Mouse (Mus musculus): ENCODE data around the gene Nptxr.
"Not testable (repeated sequence)": the region's sequence is repeated elsewhere in the genome, so short reads cannot be mapped to it uniquely, and the experiment has no call there.

The Nptxr gene

DNA sequence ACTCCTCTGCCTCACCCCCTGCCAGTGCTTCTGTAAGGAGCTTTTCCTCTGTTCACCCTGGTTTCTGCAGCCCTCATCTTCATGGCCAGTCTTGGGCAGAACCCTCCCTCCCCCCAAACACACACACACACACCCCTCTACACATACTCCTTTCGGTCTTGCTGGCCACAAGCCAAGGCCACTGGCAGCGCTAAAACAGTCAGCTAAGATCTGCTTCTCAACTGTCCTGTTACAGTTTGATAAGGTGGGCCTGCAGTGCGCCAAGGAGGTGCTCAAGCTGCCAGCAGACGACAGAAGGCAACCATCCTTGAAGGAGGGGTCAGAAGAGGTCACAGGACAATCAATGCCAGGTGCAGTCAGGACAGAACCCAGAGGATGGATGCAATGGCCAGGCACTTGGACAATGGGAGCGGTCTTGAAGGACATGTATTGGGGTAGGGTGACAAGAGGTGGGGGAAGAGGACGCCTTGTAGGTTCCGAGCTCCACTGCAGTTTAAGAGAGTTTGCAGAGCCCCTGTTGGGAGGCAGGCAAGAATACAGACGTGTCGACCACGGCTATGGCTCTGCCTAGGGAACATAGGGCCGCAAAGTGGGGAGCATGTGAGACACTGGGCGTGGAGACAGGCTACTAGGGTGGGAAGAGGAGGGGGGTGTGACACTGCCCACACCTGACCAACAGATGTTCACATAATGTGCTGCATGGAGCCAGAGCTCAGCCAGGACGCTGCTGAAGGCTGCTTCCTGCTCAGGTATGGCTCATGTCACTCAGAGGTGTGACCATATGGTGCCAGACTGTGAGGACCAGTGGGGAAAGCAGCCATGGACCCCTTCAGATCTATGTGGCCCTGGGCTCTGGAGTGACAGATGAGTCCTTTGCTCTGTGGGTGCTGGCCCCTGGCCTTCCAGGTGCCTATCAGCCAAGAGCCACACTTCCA lies 18.0 kb upstream of the Nptxr start:
- DNase-seq = no peak

DNA sequence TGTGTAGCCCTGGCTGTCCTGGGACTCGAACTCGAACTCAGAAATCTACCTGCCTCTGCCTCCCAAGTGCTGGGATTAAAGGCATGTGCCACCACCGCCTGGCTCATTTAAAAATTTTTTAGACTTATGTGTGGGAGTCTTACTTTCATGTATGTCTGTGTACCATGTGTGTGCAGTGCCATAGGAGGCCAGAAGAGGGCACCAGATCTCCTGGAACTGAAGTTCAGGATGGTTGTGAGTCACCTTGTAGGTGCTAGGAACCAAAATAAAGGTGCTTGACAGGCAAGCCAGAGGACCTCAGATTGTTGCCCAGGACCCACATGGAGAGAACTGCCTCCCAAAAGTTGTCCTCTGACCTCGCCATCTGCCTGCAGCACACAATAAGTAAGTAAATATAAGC lies 13.8 kb upstream of the Nptxr start:
- no peak for DNase-seq

DNA sequence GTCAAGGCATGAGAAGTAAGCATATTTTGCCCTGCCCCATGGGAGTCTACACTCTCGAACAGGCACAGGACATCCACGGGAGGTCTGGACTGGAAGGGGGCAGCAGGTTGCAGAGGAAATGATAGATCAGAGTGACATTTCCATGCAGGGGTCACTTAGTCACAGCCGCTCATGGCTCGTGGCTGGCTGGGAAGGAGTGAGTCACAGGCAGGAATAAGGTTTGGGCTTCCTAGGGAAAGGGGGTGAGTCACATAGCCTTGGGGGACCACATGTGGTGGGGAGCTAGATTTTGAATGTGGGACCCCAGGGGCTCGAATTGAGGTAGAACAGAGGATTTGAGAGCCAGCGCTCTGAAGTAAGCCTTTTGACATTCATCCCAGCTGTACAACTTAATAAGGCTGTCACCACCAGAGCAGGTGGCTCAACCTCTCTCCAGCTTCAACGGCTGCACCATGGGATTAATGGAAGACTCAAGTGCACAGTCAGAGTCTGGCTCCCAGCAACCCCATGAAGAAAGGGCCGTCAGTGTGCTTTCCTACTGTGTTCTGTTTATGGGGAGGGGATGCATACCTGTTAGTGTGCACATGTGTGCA lies 9.2 kb upstream of the Nptxr start:
- DNase-seq = no peak

DNA sequence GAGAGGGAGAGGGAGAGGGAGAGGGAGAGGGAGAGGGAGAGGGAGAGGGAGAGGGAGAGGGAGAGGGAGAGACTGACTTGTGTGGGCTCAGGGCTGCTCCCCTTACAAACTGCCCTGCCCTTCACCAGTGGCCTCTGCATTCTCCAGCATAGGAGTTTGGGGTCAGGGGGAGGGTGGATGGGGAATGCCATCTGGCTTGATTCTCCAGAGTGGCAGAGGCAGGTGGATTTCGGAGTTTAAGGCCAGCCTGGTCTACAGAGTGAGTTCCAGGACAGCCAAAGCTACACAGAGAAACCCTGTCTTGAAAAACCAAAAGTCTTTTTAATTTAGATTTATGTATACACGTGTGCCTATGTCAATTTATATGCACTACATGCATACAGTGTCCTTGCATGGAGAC lies 8.3 kb upstream of the Nptxr start:
- DNase-seq = not testable (repeated sequence)

DNA sequence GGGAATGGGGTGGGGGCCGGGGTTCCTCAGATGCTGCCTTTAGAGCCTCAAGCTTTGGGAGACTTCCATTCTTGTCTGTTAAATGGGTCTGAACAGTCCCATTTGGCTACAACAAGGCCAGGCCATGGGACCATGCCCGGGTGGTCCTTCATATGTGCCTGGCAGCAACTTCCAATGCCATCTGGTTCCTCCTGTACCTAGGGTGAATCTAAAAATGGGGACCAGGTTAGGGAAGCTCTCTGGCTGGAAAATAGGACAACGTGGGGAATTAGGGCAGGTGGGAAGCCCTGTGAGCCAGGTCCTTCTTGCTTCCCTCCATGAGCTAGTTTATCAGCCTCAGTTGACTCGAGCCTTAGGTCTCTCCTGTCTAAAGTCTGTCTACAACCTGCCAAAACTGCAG lies 6.4 kb upstream of the Nptxr start:
- DNase-seq = no peak

DNA sequence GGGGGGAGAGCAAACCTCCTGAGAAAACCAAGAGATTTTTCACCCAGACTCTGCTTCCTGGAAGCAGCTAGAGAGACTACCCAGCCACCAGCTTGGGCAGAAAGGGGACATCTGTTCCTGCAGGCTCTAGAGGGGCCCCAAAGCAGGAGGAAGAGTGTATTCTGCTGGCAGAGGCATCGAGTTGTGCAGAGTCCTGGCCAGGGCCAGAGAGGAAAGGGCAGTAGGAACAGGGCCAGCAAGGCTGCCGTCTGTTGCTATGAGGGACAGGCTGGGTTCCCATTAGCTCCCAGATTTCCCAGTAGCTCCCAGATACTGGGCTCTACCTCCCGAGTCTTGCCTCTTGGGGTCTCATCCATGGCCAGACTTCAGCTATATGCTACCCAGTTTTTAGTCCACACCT lies 5.5 kb upstream of the Nptxr start:
- no peak for DNase-seq

DNA sequence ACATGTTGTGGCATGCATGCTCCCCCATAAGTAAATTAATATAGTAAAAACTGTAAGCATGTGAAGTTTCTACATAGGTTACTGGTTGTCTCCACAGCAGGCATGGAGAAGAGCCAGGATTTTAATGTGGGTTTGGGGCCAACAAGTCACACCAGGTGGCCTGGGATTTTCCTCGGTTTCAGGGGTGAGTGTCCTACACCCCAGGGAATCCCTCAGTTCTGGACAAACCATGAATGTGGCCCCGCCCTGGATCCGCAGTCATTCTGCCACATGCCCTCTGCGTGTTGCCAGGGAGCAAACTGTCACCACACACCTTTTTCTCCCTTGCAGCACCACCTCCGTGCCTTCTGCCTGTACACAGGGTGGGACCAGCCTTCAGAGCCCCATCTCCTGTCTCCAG lies 4.1 kb upstream of the Nptxr start:
- DNase-seq = no peak

DNA sequence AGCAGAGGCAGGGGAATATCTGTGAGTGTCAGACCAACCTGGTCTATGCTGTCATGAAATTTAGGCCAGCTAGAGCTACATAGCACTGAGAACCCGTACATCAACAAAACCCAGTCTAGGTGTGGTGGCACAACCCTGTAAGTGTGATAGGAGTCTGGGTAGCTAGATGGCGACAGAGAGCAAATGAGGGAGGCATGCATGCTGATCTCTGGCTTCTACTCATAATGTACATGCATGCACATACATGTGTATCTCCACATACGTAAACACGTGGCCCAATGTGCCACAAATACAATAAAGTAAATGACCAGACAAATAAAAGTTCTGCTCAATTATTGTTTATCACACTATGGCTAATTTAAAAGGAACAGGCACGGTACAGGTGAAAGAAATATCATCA lies 3.5 kb upstream of the Nptxr start:
- no peak for DNase-seq

DNA sequence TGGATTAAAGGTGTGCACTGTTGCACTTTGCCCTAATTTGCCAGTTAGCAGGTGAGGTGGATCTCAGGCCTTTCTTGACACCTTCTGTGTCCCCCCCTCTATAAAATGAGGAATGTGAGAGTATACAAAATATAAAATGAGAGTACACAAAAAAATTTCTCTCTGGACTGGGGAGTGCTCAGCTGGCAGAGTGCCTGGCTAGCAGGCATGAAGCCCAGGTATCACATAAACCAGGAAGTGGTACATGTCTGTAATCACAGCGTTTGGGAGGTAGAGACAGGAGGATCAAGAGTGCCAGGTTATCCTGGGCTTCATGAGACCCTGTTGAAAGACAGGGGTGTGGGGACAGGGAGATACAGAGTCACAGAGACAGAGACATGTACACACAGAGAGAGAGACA lies 2.5 kb upstream of the Nptxr start:
- DNase-seq = no peak

DNA sequence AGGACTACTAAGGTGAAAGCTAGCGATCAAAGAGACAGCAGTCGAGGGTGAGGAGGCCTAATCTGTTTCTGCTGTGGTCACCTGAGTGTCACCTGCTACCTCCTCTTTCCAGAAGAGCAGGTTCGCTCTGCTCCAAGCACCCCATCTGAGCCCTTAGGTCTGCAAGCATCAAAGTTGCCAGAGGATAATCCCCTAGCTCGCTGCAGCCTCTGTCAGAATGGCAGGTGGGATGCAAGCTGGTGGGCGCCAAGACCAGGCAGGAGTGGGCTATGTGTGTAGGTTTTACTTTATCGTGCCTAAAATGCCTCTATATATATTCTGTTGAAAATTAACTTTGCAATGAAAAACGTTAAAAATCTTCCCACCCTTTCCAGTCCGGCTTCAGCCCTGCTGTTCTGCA lies 680 bp upstream of the Nptxr start:
- DNase-seq = no peak

DNA sequence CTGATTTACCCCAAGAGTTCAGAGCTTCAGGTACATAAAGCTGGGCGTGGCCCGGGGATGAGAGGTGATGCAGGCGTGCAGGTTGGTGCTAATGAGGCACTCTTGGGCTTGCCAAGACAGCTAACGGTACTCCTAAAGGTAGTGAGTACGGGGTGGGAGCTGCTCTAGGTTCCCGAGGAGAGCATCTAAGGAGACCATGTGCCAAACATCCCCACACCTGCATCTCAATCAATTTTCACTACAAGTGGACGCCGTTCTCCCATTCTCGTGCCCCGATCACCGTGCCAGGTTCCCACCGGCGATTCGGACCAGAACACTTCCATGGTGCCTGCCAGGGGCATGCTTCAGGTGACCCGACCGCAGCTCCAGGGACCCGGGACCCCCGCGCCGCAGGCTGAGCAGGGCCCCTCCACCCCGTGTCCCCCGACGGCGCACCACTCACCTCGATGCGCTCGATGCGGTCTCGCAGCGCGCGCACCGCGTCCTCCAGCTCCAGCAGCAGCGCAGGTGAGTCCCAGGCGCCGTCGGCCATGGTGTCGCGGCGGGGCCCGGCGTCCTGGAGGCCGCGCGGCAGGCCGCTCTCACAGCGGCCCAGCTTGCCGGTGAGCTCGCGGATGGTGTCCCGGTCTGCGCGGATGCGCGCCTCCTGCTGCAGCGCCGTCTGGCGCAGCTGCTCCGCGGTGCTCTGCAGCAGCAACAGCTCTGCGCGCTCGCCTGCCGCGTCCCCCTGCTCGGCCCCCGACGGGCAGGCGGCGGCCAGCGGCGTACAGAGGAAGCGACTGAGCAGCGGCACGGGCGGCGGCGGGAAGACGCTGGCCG lies 824 bp downstream of the Nptxr start:
- no peak for DNase-seq

DNA sequence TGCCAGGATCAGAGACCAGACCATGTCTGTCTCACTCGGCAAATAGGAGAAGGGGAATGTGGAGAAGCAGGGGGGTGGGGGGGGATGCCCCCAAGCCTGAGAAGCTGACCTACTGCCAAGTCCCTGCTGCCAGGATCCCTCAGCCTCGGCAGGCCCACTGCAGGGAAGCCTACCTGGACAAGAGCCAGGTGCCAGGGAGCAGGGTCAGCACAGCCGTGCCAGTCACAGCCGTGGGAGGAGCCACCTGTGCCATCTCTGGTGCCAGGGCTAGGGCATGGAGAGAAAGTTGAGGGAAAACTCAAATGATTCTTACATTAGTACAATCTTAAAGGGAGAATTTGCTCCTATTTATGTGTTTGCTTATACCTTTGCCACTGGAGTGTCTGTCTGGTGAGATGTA lies 2.3 kb downstream of the Nptxr start:
- no peak for DNase-seq

DNA sequence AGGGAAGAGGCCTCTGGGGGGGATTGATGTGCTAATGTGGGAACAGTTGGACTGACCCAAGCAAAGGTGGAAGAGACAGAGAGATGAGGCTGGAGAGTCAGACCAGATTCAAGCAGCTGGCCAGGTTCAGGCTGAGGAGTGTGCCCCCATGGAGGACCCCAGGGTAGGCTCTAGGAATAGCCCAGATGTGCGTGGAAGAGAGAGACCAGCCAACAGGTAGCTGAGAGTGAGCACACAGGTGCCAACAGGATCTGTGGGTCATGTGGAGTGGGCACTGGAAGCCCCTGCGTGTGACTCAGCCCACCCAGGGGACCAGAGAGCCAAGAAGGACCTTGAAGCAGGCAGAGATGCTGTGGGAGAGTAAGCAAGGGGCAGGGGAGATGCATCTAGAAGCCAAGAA lies 2.9 kb downstream of the Nptxr start:
- DNase-seq = no peak

DNA sequence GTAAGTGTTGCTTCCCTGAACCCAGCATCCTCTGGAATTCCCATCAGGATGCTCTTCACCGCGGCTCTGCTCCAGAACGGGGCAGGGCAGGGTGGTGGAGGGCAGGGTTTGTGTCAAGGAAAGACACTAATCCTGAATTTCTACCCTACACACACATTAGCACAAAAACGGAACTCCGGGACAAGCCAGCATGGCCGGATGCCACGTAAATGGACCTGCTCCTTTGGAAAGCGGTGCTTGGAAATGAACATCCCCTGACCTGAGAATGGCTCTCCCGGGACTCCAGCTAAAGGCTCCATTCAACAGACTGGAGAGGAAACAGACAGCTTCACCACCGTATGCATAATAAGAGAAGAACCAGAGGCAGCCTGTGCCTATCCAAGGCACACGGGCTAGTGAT lies 3.9 kb downstream of the Nptxr start:
- no peak for DNase-seq

DNA sequence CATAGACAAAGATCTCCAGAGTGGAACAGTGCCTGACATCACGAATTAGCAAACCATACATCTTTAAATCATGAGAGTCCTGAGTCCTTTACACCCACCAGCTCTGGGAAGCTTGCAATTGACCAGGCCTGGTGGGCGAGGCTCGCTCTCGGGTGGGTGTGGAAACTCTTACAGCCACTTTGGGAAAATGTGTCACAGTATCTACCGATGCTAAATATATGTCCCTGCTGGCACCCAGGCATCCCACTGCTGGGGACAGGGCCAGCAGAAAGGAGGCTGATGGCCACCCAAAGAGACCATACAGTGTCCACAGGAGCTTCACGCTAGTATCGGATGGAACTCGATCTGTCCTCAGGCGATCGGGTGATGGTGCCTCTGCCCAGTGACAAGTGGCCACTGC lies 6.0 kb downstream of the Nptxr start:
- DNase-seq = no peak

DNA sequence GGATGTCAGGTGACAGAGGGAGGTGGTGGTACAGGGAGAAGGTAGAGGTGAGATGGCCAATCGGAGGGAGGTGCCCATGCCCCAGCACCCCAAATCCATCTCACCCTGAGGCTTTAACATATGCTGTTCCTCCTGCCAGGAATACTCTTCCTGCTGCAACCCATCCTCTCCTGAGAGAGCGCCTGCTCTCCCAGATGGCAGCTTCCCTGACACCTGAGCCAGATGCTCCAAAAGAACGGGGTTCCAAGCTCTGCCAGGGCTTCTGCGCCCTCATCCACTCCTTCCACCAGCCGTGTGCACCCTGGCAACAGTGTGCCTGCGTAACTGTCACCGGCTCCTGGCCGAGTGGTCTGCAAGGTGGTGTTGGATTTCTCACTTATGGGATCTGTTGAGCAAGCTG lies 6.9 kb downstream of the Nptxr start:
- DNase-seq = no peak

DNA sequence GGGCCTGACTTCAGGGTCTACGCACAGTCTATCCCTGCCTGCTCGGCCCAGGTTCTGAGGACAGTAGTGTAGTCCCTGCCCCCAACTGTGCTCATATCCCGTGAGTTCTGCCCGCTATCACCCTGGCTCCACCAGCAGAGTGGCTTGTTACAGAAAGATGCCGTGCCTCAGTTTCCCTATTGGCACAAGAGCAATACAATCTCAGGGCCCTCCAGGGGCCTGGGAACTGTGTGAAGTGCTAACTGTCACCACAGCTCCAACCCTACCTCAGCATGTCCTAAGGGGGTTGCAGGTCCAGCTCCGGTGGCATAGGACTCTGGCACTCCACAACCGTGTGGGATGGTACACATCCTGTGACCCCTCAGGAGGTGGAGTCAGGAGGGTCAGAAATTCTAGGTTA lies 7.5 kb downstream of the Nptxr start:
- DNase-seq = no peak

DNA sequence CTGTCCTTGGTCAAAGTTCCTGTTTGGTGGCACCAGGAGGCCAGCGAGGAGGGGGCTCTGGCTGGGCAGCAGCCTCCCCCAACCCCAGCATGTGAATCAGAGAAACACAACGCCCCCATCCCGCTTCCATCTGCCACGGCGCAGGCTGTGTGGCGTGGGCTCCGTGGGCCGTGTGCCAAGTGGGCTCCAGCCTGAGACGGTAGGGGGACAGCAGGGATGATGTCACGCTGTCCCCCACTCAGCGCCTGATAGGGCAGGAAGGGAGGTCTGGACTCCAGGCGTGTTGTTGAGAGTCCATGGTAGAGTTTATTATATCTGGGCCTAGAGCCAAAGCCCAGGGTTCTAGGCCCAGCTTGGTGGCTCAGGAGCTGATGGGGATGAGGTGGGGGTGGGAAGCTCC lies 8.3 kb downstream of the Nptxr start:
- peak; percentile 77 for DNase-seq

DNA sequence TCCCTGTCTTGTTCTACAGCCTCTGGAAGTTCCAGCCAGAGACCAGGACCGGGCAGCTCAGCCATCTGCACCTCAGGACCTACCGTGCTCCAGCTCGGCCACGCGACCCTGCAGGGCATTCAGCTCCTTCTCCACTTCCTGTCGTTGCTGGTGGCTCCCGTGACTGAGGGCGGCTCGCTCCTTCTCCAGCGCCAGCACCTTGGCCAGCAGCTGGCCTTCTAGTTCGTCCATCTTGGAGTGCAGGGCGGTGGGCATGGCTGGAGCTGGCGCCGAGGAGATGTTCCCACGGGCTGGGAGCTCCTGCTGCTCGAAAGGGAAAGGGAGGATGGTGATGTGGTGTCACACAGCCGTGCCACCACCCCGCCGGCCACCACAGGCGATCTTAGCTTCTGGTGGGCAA lies 10.4 kb downstream of the Nptxr start:
- DNase-seq = no peak

DNA sequence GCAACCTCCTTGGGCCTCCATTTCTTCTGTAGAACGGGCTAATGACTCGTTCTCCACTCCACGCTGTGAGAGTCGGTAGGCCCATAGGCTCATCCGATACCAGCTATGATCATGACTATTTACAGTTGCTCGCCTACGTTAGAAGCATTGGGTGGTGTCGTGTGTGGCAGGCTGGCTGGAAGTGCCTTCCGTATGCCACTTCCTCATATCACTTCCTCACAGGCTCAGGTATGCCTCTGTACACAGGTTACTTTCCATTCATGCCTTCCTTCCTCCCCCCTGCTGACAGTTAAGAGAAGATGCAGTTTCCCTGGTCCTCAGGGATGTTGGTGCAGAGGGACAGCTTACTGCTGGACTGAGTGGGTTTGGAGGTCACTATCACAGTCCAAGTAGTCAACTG lies 11.5 kb downstream of the Nptxr start:
- DNase-seq = no peak

DNA sequence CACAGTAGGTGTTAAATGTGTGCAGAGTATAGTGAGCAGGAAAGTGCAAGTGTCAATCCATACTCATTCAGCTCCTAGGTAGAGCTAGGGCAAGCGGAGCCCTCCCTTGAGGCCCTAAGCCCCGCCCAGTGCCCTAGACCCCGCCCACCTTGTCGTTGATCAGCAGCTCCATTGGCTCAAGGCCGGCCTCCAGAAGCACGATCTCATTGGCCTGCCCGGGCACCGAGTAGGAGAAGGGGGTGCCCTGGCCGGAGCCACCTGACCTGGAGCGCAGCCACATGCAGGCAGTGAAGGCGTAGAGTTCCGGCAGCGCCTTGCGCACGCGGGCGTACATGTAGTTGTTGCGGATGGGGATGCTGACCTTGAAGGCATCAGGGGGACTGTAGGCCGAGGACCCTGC lies 12.1 kb downstream of the Nptxr start:
- DNase-seq = no peak

DNA sequence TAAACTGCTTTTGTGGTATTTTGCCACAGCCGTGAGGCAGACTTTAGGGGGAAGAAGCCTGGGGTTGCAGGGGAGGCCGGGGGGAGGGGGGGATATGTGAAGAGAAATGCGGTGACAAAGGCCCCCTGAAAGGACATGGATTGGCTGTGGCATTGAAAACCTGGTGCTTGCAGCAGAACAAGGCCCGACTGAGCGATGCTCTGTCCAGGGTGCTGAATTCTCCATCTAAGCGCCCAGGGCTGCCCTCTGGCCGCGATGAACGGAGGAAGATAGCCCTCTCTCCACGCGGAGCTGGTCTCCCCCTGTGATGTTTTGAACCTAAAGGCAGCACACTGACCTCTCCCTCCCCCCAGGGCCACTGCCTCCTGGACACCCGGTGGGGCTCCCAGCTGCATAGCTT lies 13.1 kb downstream of the Nptxr start:
- DNase-seq = no peak

DNA sequence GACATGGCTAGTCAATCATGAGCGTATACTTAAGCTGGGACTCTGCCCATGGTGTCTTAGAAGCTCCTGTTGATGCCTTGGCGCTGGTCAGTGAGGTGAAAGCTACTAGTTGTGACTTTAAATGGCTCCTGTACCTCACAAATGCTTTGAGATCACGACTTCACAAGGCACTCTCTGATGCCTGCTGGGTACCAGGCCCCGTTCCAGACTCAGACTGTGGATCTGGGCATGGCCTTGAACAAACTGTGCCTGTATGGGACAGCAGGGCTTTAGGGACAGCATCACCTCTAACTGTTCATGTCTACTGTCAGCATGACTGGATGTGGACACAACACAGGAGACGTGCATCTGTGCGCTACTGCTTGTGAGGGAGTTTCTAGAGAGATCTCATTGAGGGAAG lies 13.7 kb downstream of the Nptxr start:
- DNase-seq = no peak

DNA sequence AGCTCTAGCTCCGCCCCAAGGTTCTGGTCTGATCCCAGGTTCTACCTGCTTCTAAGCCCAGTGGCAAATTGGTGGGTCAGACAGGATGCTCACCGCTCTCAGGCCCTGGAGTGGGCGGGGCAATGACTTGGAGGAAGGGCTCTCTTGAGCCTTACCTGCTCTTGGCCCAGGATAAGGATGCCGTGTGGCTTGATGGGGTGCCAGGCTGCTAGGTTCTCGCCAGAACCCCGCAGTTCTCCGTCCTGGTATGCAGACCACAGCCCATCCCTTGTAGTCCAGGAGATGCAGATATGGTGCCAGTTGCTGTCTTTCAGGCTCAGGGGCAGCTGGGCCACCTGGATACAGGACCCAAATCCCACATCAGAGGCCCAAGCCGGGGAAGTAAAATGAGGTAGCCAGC lies 14.5 kb downstream of the Nptxr start:
- DNase-seq = no peak
